Mouse (Mus musculus) neural tube, embryonic 14.5 days (tissue): Measurements from ENCODE around the gene Kcnk2. TPM values are rescaled to one million over a fixed set of nuclear protein-coding genes. Genes with fewer than 3 reads are reported as not detected.

Experiments
- ATAC-seq: fragments of 200-750 bp; cut with Nextera tagmentation; 2 replicates; pipeline ENCODE4 v1.8.0; 2017; ENCODE audit warnings: low read depth, mild to moderate bottlenecking, moderate TSS enrichment, moderate library complexity
- H3K27ac ChIP-seq: fragments of 300-500 bp; sonication (generic); 2 replicates; pipeline ENCODE4 v1.5.1; 2014; ENCODE audit warnings: low read depth, mild to moderate bottlenecking, control low read depth, low read length, moderate library complexity, mixed read lengths
- H3K27me3 ChIP-seq: fragments of 300-500 bp; sonication (generic); 2 replicates; pipeline ENCODE4 v1.6.1; 2014; ENCODE audit warnings: low read length; ENCODE audit not compliant: control insufficient read depth, insufficient read depth
- H3K36me3 ChIP-seq: fragments of 300-500 bp; sonication (generic); 2 replicates; pipeline ENCODE4 v1.6.1; 2014; ENCODE audit warnings: low read length, mixed read lengths; ENCODE audit not compliant: control insufficient read depth, insufficient read depth
- H3K4me1 ChIP-seq: fragments of 300-500 bp; sonication (generic); 2 replicates; pipeline ENCODE4 v1.6.1; 2014; ENCODE audit warnings: low read length; ENCODE audit not compliant: control insufficient read depth, insufficient read depth
- H3K4me2 ChIP-seq: fragments of 300-500 bp; sonication (generic); 2 replicates; pipeline ENCODE4 v1.6.1; 2014; ENCODE audit warnings: mild to moderate bottlenecking, low read depth, low read length, control low read depth
- H3K4me3 ChIP-seq: fragments of 300-500 bp; sonication (generic); 2 replicates; pipeline ENCODE4 v1.5.1; 2014; ENCODE audit warnings: low read depth, low read length, control low read depth, mixed read lengths
- H3K9ac ChIP-seq: fragments of 300-500 bp; sonication (generic); replicated peaks from 2 replicates; pipeline ENCODE4 v1.6.1; 2014; ENCODE audit warnings: low read depth, mild to moderate bottlenecking, control low read depth, low read length, mixed read lengths
- H3K9me3 ChIP-seq: fragments of 300-500 bp; sonication (generic); 2 replicates; pipeline ENCODE4 v1.6.1; 2016; ENCODE audit warnings: low read length; ENCODE audit not compliant: control insufficient read depth
- WGBS: fragments of 180-500 bp; shearing (Covaris S2); extraction: QIAGEN DNeasy Blood & Tissue Kit; methylation state at CpG from one replicate; pipeline ENCODE4 v1.1.7; 2014; 5-methylcytosine and 5-hydroxymethylcytosine counted together
- polyA plus RNA-seq: library from polyadenylated mRNA; unstranded; fragments of >200 nt; fragmentation: Nextera tagmentation; extraction: Ambion mirVana; gene quantifications from 2 replicates; pipeline ENCODE4 v1.2.1, GENCODE M21; 2014

Kcnk2 gene
- polyA plus RNA-seq, 1 experiment from 2014 or later: 18.7 TPM

- no peak for ATAC-seq
- 90% methylated on average over 6 of the region's 6 CpGs for WGBS
- Histone ChIP-seq H3K27me3 (no peaks in the 10 kb centered on the region), H3K4me2 (no peak overlapping the region), H3K4me3 (no peak overlapping the region), H3K4me1 (no peaks in the 10 kb centered on the region), H3K27ac (no peak overlapping the region), H3K36me3 (no peaks in the 10 kb centered on the region), H3K9ac (no peak overlapping the region), H3K9me3 (no peaks in the 10 kb centered on the region)
Measured at GRCm38 (mm10) chr1:189409906-189410305, 7.8 kb upstream of the Kcnk2 start.

GRCm38 (mm10) chr1:189405221-189405620 lies 3.1 kb upstream of the Kcnk2 start:
- H3K9ac ChIP-seq: no peak overlapping the region
- no peak overlapping the region for H3K27ac ChIP-seq
- no peak for ATAC-seq
- no peaks in the 10 kb centered on the region for H3K27me3 ChIP-seq
- no peaks in the 10 kb centered on the region for H3K36me3 ChIP-seq
- no peaks in the 10 kb centered on the region for H3K9me3 ChIP-seq
- H3K4me2 ChIP-seq: no peak overlapping the region
- 85% methylated on average over 10 of the region's 10 CpGs for WGBS
- H3K4me3 ChIP-seq: no peak overlapping the region
- H3K4me1 ChIP-seq: no peaks in the 10 kb centered on the region

GRCm38 (mm10) chr1:189403546-189403945 lies 1.5 kb upstream of the Kcnk2 start:
- H3K9me3 ChIP-seq: no peaks in the 10 kb centered on the region
- no peaks in the 10 kb centered on the region for H3K36me3 ChIP-seq
- H3K27me3 ChIP-seq: no peaks in the 10 kb centered on the region
- H3K4me2 ChIP-seq: no peak overlapping the region
- 78% methylated on average over 6 of the region's 6 CpGs for WGBS
- H3K9ac ChIP-seq: no peak overlapping the region
- ATAC-seq: no peak
- no peak overlapping the region for H3K27ac ChIP-seq
- no peak overlapping the region for H3K4me3 ChIP-seq
- no peaks in the 10 kb centered on the region for H3K4me1 ChIP-seq

- Histone ChIP-seq H3K4me1 (no peaks in the 10 kb centered on the region), H3K36me3 (no peaks in the 10 kb centered on the region), H3K4me3 (no peak overlapping the region), H3K9ac (no peak overlapping the region), H3K4me2 (no peak overlapping the region), H3K9me3 (no peaks in the 10 kb centered on the region), H3K27ac (no peak overlapping the region), H3K27me3 (no peaks in the 10 kb centered on the region)
- WGBS: 85% methylated on average over 4 of the region's 4 CpGs
- ATAC-seq: no peak
Measured at GRCm38 (mm10) chr1:189403139-189403538, 1.1 kb upstream of the Kcnk2 start.

GRCm38 (mm10) chr1:189386848-189387247 lies 15.2 kb downstream of the Kcnk2 start:
- H3K4me2 ChIP-seq: no peak overlapping the region
- no peaks in the 10 kb centered on the region for H3K4me1 ChIP-seq
- ATAC-seq: no peak
- H3K36me3 ChIP-seq: no peaks in the 10 kb centered on the region
- H3K27me3 ChIP-seq: no peaks in the 10 kb centered on the region
- no peaks in the 10 kb centered on the region for H3K9me3 ChIP-seq
- H3K27ac ChIP-seq: no peak overlapping the region
- 93% methylated on average over 10 of the region's 10 CpGs for WGBS
- no peak overlapping the region for H3K9ac ChIP-seq
- H3K4me3 ChIP-seq: no peak overlapping the region

GRCm38 (mm10) chr1:189386141-189386540 lies 15.9 kb downstream of the Kcnk2 start:
- no peaks in the 10 kb centered on the region for H3K36me3 ChIP-seq
- 95% methylated on average over 2 of the region's 2 CpGs for WGBS
- H3K27ac ChIP-seq: no peak overlapping the region
- no peaks in the 10 kb centered on the region for H3K27me3 ChIP-seq
- no peak overlapping the region for H3K4me3 ChIP-seq
- no peaks in the 10 kb centered on the region for H3K4me1 ChIP-seq
- no peak overlapping the region for H3K9ac ChIP-seq
- H3K4me2 ChIP-seq: no peak overlapping the region
- no peaks in the 10 kb centered on the region for H3K9me3 ChIP-seq
- ATAC-seq: no peak

- no peak overlapping the region for H3K4me3 ChIP-seq
- no peaks in the 10 kb centered on the region for H3K27me3 ChIP-seq
- no peak overlapping the region for H3K4me2 ChIP-seq
- no peak overlapping the region for H3K9ac ChIP-seq
- no peak overlapping the region for H3K27ac ChIP-seq
- H3K9me3 ChIP-seq: no peaks in the 10 kb centered on the region
- WGBS: 94% methylated on average over 4 of the region's 4 CpGs
- H3K36me3 ChIP-seq: no peaks in the 10 kb centered on the region
- H3K4me1 ChIP-seq: no peaks in the 10 kb centered on the region
- ATAC-seq: no peak
Measured at GRCm38 (mm10) chr1:189367722-189368121, 34.4 kb downstream of the Kcnk2 start.

GRCm38 (mm10) chr1:189364188-189364587 lies 37.9 kb downstream of the Kcnk2 start:
- no peak for ATAC-seq
- H3K4me3 ChIP-seq: no peak overlapping the region
- H3K4me2 ChIP-seq: no peak overlapping the region
- 79% methylated on average over 5 of the region's 5 CpGs for WGBS
- H3K36me3 ChIP-seq: no peaks in the 10 kb centered on the region
- H3K9me3 ChIP-seq: no peaks in the 10 kb centered on the region
- no peaks in the 10 kb centered on the region for H3K27me3 ChIP-seq
- no peaks in the 10 kb centered on the region for H3K4me1 ChIP-seq
- H3K27ac ChIP-seq: no peak overlapping the region
- H3K9ac ChIP-seq: no peak overlapping the region

- Histone ChIP-seq H3K36me3 (no peaks in the 10 kb centered on the region), H3K4me2 (no peak overlapping the region), H3K27me3 (no peaks in the 10 kb centered on the region), H3K4me1 (no peaks in the 10 kb centered on the region), H3K4me3 (no peak overlapping the region), H3K9me3 (no peaks in the 10 kb centered on the region), H3K27ac (no peak overlapping the region), H3K9ac (no peak overlapping the region)
- ATAC-seq: no peak
- 68% methylated on average over 6 of the region's 6 CpGs for WGBS
Measured at GRCm38 (mm10) chr1:189362579-189362978, 39.5 kb downstream of the Kcnk2 start.

GRCm38 (mm10) chr1:189359699-189360098 lies 42.4 kb downstream of the Kcnk2 start:
- H3K9ac ChIP-seq: no peak overlapping the region
- no peak overlapping the region for H3K4me3 ChIP-seq
- WGBS: 87% methylated on average over 4 of the region's 4 CpGs
- ATAC-seq: no peak
- no peak overlapping the region for H3K4me2 ChIP-seq
- H3K36me3 ChIP-seq: no peaks in the 10 kb centered on the region
- no peaks in the 10 kb centered on the region for H3K9me3 ChIP-seq
- H3K27me3 ChIP-seq: no peaks in the 10 kb centered on the region
- H3K27ac ChIP-seq: no peak overlapping the region
- no peaks in the 10 kb centered on the region for H3K4me1 ChIP-seq
